Mouse (Mus musculus) heart, postnatal 0 days (tissue): ENCODE results near the gene Hoxc9. TPM values are rescaled to one million over a fixed set of nuclear protein-coding genes. Genes with fewer than 3 reads are reported as not detected.

Experiments
- ATAC-seq: fragments of 200-750 bp; cut with Nextera tagmentation; 2 replicates; pipeline ENCODE4 v1.8.0; 2017; ENCODE audit warnings: low read depth, moderate number of reproducible peaks, moderate library complexity; ENCODE audit not compliant: insufficient read depth
- DNase-seq: peaks from one replicate; pipeline ENCODE4 v3.0.0-alpha.2; 2016; ENCODE audit warnings: low spot score
- H3K27ac ChIP-seq: fragments of 300-500 bp; sonication (generic); 2 replicates; pipeline ENCODE4 v1.5.1; 2014; ENCODE audit warnings: low read depth, mild to moderate bottlenecking
- H3K27me3 ChIP-seq: fragments of 300-500 bp; sonication (generic); 2 replicates; pipeline ENCODE4 v1.6.1; 2014; ENCODE audit warnings: low read length, mixed read lengths; ENCODE audit not compliant: control insufficient read depth, insufficient read depth
- H3K36me3 ChIP-seq: fragments of 300-500 bp; sonication (generic); replicated peaks from 2 replicates; pipeline ENCODE4 v1.6.1; 2014; ENCODE audit warnings: low read length, mixed read lengths; ENCODE audit not compliant: control insufficient read depth, insufficient read depth
- H3K4me1 ChIP-seq: fragments of 300-500 bp; sonication (generic); 2 replicates; pipeline ENCODE4 v1.6.1; 2014; ENCODE audit warnings: antibody characterized with exemption; ENCODE audit not compliant: control insufficient read depth, insufficient read depth
- H3K4me2 ChIP-seq: fragments of 300-500 bp; sonication (generic); 2 replicates; pipeline ENCODE4 v1.6.1; 2014; ENCODE audit warnings: low read depth, mild to moderate bottlenecking, low read length, moderate library complexity
- H3K4me3 ChIP-seq: fragments of 300-500 bp; sonication (generic); 2 replicates; pipeline ENCODE4 v1.5.1; 2014; ENCODE audit warnings: low read depth, low read length
- H3K9ac ChIP-seq: fragments of 300-500 bp; sonication (generic); replicated peaks from 2 replicates; pipeline ENCODE4 v1.6.1; 2014; ENCODE audit warnings: low read depth, low read length, mixed read lengths
- H3K9me3 ChIP-seq: fragments of 300-500 bp; sonication (generic); replicated peaks from 2 replicates; pipeline ENCODE4 v1.6.1; 2016; ENCODE audit warnings: low read length; ENCODE audit not compliant: control insufficient read depth
- CTCF ChIP-seq: IDR thresholded peaks from 2 replicates; pipeline ENCODE4 v1.5.1; 2016; ENCODE audit warnings: antibody characterized with exemption, control low read depth, low read depth
- EP300 ChIP-seq: IDR thresholded peaks from 2 replicates; pipeline ENCODE4 v1.6.1; 2016; ENCODE audit warnings: antibody characterized with exemption, low read depth
- WGBS: fragments of 180-500 bp; shearing (Covaris S2); extraction: QIAGEN DNeasy Blood & Tissue Kit; methylation state at CpG from one replicate; pipeline ENCODE4 v1.1.7; 2014; 5-methylcytosine and 5-hydroxymethylcytosine counted together
- polyA plus RNA-seq: library from polyadenylated mRNA; unstranded; fragments of >200 nt; fragmentation: Nextera tagmentation; extraction: Ambion mirVana; gene quantifications from 2 replicates; pipeline ENCODE4 v1.2.1, GENCODE M21; 2015
- total RNA-seq: library from RNA; depleted of rRNA; stranded (reverse); fragments of >200 nt; gene quantifications from 2 replicates; pipeline ENCODE4 v1.2.3, GENCODE M21; 2014; ENCODE audit warnings: low replicate concordance

The Hoxc9 gene
- total and polyA plus RNA-seq, 2 experiments from 2014 or later, result not detected

GRCm38 (mm10) chr15:102936279-102936972 lies 39.8 kb upstream of the Hoxc9 start, which contains the start of gene Hoxc12:
Gene Hoxc12 (plus strand): TSS chr15:102936757.
- Histone ChIP-seq H3K4me1 (no peaks in the 10 kb centered on the region), H3K9ac (no peak within 1 kb of the TSS), H3K9me3 (no peaks in the 10 kb centered on the region), H3K36me3 (no peaks in the 10 kb centered on the region), H3K4me3 (no peak within 1 kb of the TSS), H3K27ac (no peak within 1 kb of the TSS), H3K27me3 (peaks cover 100% of the 10 kb centered on the region), H3K4me2 (no peak within 1 kb of the TSS)
- TF ChIP-seq CTCF, result no peak
- TF ChIP-seq EP300, result no peak
- under 1% methylated on average over 31 of the region's 31 CpGs for WGBS
- no peak for DNase-seq
- ATAC-seq, result no peak

- no peak overlapping the region for H3K27ac ChIP-seq
- no peak overlapping the region for H3K4me2 ChIP-seq
- ATAC-seq, result no peak
- no peaks in the 10 kb centered on the region for H3K4me1 ChIP-seq
- no peaks in the 10 kb centered on the region for H3K9me3 ChIP-seq
- H3K27me3 ChIP-seq, result peaks cover 100% of the 10 kb centered on the region
- H3K9ac ChIP-seq, result no peak overlapping the region
- H3K36me3 ChIP-seq, result no peaks in the 10 kb centered on the region
- 1% methylated on average over 46 of the region's 50 CpGs for WGBS
- no peak overlapping the region for H3K4me3 ChIP-seq
- TF ChIP-seq EP300 (no peak), CTCF (no peak)
- no peak for DNase-seq
Measured at GRCm38 (mm10) chr15:102937036-102937666, 39.1 kb upstream of the Hoxc9 start.

- WGBS, result 4% methylated on average over 33 of the region's 34 CpGs
- Histone ChIP-seq H3K36me3 (no peaks in the 10 kb centered on the region), H3K9me3 (no peaks in the 10 kb centered on the region), H3K27me3 (peaks cover 100% of the 10 kb centered on the region), H3K4me2 (no peak overlapping the region), H3K9ac (no peak overlapping the region), H3K4me3 (no peak overlapping the region), H3K4me1 (no peaks in the 10 kb centered on the region), H3K27ac (no peak overlapping the region)
- no peak for ATAC-seq
- DNase-seq, result no peak
- TF ChIP-seq CTCF, result no peak
- no peak for TF ChIP-seq EP300
Measured at GRCm38 (mm10) chr15:102939256-102940155, 36.7 kb upstream of the Hoxc9 start.

- WGBS, result 2% methylated on average over 49 of the region's 53 CpGs
- H3K4me2 ChIP-seq, result peak overlapping the region; percentile 35
- no peaks in the 10 kb centered on the region for H3K4me1 ChIP-seq
- H3K9me3 ChIP-seq, result no peaks in the 10 kb centered on the region
- H3K4me3 ChIP-seq, result peak overlapping the region; percentile 31
- no peaks in the 10 kb centered on the region for H3K36me3 ChIP-seq
- peaks cover 100% of the 10 kb centered on the region for H3K27me3 ChIP-seq
- no peak overlapping the region for H3K9ac ChIP-seq
- TF ChIP-seq EP300, result no peak
- peak; percentile 52 for TF ChIP-seq CTCF
- H3K27ac ChIP-seq, result no peak overlapping the region
- ATAC-seq (no peak), DNase-seq (no peak)
Measured at GRCm38 (mm10) chr15:102942739-102943467, 33.3 kb upstream of the Hoxc9 start.

- Histone ChIP-seq H3K4me2 (no peak overlapping the region), H3K4me3 (peak overlapping the region; percentile 31; the same call in 1 of the 2 replicates)
- WGBS, result 5% methylated on average over 5 of the region's 5 CpGs
Measured at GRCm38 (mm10) chr15:102943468-102943813, 32.8 kb upstream of the Hoxc9 start.

More at GRCm38 (mm10) chr15:102943468-102943813, 32.8 kb upstream of the Hoxc9 start:
- Histone ChIP-seq H3K27ac (no peak overlapping the region), H3K9ac (no peak overlapping the region), H3K9me3 (no peaks in the 10 kb centered on the region), H3K4me1 (no peaks in the 10 kb centered on the region), H3K27me3 (peaks cover 100% of the 10 kb centered on the region), H3K36me3 (no peaks in the 10 kb centered on the region)
- DNase-seq (no peak), ATAC-seq (no peak)
- TF ChIP-seq EP300 (no peak), CTCF (no peak)
